Mouse (Mus musculus): ENCODE measurements at regions not wholly inside any gene's neighbourhood (a gene's known extent, or its start where the extent isn't known, plus 50 kb on each side); places are given as distances from the start of the nearest gene placed in this dataset.

DNA sequence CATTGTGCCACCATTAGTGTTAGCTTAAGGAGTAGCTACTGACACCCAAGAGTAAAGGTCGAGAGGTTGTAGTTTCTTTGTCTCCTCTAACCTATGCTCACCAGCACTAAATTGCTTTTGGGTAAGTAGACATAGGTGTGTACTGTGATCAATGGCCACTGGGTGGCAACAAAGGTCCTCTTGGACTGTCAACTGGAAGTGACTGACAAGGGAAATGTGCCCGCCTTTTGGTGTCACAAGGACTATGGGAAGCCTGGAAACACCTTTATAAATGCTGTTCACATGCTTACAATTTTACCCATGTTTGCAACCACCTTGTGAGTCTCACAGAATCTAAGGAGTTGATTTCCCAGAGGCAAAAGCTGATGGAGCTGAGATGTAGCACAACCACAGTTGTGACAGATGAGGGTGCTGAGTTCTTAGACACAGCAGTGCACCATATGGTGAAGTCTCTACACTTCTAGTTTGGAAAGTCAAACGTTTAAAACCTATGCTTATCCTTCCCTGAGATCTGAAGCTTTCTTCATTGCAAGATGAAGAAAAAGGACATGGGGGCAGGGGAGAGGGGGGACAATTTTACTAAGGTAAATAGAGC is 303.2 kb upstream of the Camk1g start:
- H3K9me3 ChIP-seq (ENCODE audit: control insufficient read depth, low read length) = peaks cover 7% of the 10 kb centered on the region; the same call in 1 of the 2 replicates
- no peak overlapping the region for H3K27ac ChIP-seq (replicated peaks; ENCODE audit: low read depth, low read length)
- DNase-seq (ENCODE audit: low spot score) = no peak
- WGBS = 38% methylated on average over 3 of the region's 3 CpGs
- H3K4me3 ChIP-seq (ENCODE audit: low read depth, low read length) = no peak overlapping the region
- no peaks in the 10 kb centered on the region for H3K36me3 ChIP-seq (ENCODE audit: control insufficient read depth, insufficient read depth, low read length)
- ATAC-seq (ENCODE audit: low read depth) = no peak
- no peaks in the 10 kb centered on the region for H3K27me3 ChIP-seq (replicated peaks; ENCODE audit: control insufficient read depth, insufficient read depth, low read length)
- H3K4me2 ChIP-seq (ENCODE audit: low read depth, low read length) = no peak overlapping the region
- H3K9ac ChIP-seq (ENCODE audit: low read depth, low read length) = no peak overlapping the region
- H3K4me1 ChIP-seq (ENCODE audit: control insufficient read depth, insufficient read depth, low read length) = no peaks in the 10 kb centered on the region; the same call in 1 of the 2 replicates

DNA sequence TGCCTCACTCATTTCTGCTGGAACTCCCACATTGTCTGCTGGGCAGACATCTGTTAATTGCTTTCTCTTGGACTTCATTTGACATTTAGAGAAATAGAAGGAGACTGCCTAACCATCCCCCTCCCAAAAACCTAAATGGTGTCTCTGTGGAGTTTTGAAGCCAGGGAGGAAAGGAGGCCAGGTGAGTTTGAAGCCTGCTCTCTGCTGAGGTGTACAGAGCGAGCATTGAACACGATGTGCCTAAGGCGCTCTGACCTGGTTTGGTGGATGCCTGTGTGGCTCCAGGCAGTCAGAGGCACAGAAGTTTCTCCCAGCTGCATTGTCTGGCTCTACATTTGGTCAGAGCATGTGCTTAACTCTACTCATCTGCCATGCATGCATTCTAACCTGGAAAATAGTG is 302.6 kb upstream of the Camk1g start:
- WGBS = 59% methylated on average over 3 of the region's 3 CpGs
- H3K9ac ChIP-seq (ENCODE audit: low read depth, low read length) = no peak overlapping the region
- H3K36me3 ChIP-seq (ENCODE audit: control insufficient read depth, insufficient read depth, low read length) = no peaks in the 10 kb centered on the region
- ATAC-seq (ENCODE audit: low read depth) (no peak), DNase-seq (ENCODE audit: low spot score) (no peak)
- no peaks in the 10 kb centered on the region for H3K27me3 ChIP-seq (replicated peaks; ENCODE audit: control insufficient read depth, insufficient read depth, low read length)
- no peak overlapping the region for H3K4me2 ChIP-seq (ENCODE audit: low read depth, low read length)
- H3K9me3 ChIP-seq (ENCODE audit: control insufficient read depth, low read length) = peaks cover 7% of the 10 kb centered on the region; the same call in 1 of the 2 replicates
- no peak overlapping the region for H3K4me3 ChIP-seq (ENCODE audit: low read depth, low read length)
- no peaks in the 10 kb centered on the region; the same call in 1 of the 2 replicates for H3K4me1 ChIP-seq (ENCODE audit: control insufficient read depth, insufficient read depth, low read length)
- H3K27ac ChIP-seq (replicated peaks; ENCODE audit: low read depth, low read length) = no peak overlapping the region

DNA sequence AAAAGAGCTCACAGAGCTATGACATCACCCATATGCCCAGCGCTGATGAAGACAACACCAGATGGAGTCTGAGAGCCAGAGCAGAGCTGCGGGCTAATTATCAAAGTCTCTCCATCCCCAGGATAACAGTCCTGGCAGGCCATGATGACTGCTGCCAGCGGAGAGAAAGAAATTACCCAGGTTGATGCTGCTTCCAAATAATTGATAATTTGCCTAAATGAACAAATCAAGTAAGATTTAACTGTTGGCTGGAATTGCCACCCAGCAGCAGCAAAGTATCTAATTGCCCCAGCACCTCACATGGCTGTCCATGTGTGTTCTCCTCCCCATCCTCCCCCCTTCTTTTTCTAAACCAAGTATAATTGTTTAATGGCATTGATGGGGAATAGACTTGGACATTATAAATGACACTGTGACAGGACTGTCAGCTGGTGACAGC is 301.7 kb upstream of the Camk1g start:
- no peak overlapping the region for H3K4me2 ChIP-seq (ENCODE audit: low read depth, low read length)
- no peak for DNase-seq (ENCODE audit: low spot score)
- no peak for ATAC-seq (ENCODE audit: low read depth)
- no peaks in the 10 kb centered on the region; the same call in 1 of the 2 replicates for H3K4me1 ChIP-seq (ENCODE audit: control insufficient read depth, insufficient read depth, low read length)
- no peaks in the 10 kb centered on the region for H3K36me3 ChIP-seq (ENCODE audit: control insufficient read depth, insufficient read depth, low read length)
- no peak overlapping the region for H3K27ac ChIP-seq (replicated peaks; ENCODE audit: low read depth, low read length)
- no peaks in the 10 kb centered on the region for H3K27me3 ChIP-seq (replicated peaks; ENCODE audit: control insufficient read depth, insufficient read depth, low read length)
- 65% methylated on average over 3 of the region's 3 CpGs for WGBS
- no peak overlapping the region for H3K4me3 ChIP-seq (ENCODE audit: low read depth, low read length)
- peaks cover 7% of the 10 kb centered on the region; the same call in 1 of the 2 replicates for H3K9me3 ChIP-seq (ENCODE audit: control insufficient read depth, low read length)
- H3K9ac ChIP-seq (ENCODE audit: low read depth, low read length) = no peak overlapping the region

DNA sequence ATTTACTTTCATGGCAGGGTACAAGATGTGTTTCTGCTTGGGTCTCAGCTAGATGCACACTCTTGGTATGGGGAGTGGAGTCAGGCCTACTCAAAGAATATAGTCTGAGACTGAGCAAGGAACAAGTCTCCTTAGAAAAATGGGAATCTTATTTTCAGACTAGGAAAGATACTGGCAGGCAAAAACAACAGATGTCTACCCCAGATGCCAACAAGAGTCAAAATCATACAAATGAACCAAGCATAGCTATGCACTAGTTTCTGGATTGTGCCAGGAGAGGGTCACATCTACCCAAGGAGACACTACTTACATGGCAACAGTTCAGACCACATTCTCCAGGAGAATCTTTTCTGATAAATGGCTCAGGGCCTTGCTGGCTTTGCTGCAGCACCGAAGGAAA is 300.9 kb upstream of the Camk1g start:
- Histone ChIP-seq H3K9ac (ENCODE audit: low read depth, low read length) (no peak overlapping the region), H3K4me3 (ENCODE audit: low read depth, low read length) (no peak overlapping the region), H3K36me3 (ENCODE audit: control insufficient read depth, insufficient read depth, low read length) (no peaks in the 10 kb centered on the region), H3K9me3 (ENCODE audit: control insufficient read depth, low read length) (peaks cover 7% of the 10 kb centered on the region; the same call in 1 of the 2 replicates), H3K4me1 (ENCODE audit: control insufficient read depth, insufficient read depth, low read length) (no peaks in the 10 kb centered on the region; the same call in 1 of the 2 replicates), H3K27ac (replicated peaks; ENCODE audit: low read depth, low read length) (no peak overlapping the region), H3K27me3 (replicated peaks; ENCODE audit: control insufficient read depth, insufficient read depth, low read length) (no peaks in the 10 kb centered on the region), H3K4me2 (ENCODE audit: low read depth, low read length) (no peak overlapping the region)
- 71% methylated on average over 1 of the region's 1 CpGs for WGBS
- ATAC-seq (ENCODE audit: low read depth) (no peak), DNase-seq (ENCODE audit: low spot score) (no peak)

DNA sequence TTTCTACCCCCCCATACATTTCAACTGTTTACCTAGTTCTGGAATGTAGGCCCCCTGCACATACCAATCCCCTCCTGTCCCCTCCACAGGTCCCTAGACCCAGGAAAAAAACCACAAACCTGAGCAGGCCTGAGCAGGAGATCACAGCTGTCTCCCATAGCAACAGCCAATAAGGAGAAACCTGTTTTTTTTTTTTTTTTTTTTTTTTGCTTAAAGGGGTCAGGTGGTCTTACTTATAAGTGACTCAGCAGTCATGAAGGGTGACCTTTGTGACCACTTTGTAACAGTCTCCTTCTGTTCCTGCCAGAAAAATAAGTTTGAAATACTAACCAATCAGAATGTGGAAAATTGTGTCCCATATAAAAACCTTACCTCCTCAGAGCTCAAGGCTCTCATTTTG is 299.9 kb upstream of the Camk1g start:
- H3K36me3 ChIP-seq (ENCODE audit: control insufficient read depth, insufficient read depth, low read length) = no peaks in the 10 kb centered on the region
- DNase-seq (ENCODE audit: low spot score) = no peak
- H3K4me3 ChIP-seq (ENCODE audit: low read depth, low read length) = no peak overlapping the region
- H3K9me3 ChIP-seq (ENCODE audit: control insufficient read depth, low read length) = peaks cover 7% of the 10 kb centered on the region; the same call in 1 of the 2 replicates
- H3K4me2 ChIP-seq (ENCODE audit: low read depth, low read length) = no peak overlapping the region
- no peak overlapping the region for H3K9ac ChIP-seq (ENCODE audit: low read depth, low read length)
- H3K27ac ChIP-seq (replicated peaks; ENCODE audit: low read depth, low read length) = no peak overlapping the region
- no peak for ATAC-seq (ENCODE audit: low read depth)
- H3K4me1 ChIP-seq (ENCODE audit: control insufficient read depth, insufficient read depth, low read length) = no peaks in the 10 kb centered on the region; the same call in 1 of the 2 replicates
- H3K27me3 ChIP-seq (replicated peaks; ENCODE audit: control insufficient read depth, insufficient read depth, low read length) = no peaks in the 10 kb centered on the region

DNA sequence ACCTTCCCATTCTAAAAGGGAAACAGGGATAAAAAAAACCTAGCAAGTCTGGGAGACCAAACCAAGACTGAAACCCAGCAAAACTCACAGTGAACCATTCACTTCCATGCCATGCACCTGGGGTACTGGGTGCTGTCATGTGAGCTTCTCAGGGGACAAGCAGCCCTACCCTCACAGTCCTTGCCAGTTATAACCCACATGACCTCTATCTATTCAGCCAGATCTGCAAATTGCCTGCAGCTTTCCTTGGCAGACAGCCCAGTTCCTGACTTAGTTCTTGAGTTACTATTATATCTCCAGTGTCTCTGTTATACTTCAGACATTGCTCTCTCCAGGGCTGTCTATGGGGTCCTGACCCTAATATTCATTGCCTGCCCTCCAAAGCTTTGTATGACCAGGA is 298.7 kb upstream of the Camk1g start:
- Histone ChIP-seq H3K9ac (ENCODE audit: low read depth, low read length) (no peak overlapping the region), H3K4me1 (ENCODE audit: control insufficient read depth, insufficient read depth, low read length) (no peaks in the 10 kb centered on the region; the same call in 1 of the 2 replicates), H3K36me3 (ENCODE audit: control insufficient read depth, insufficient read depth, low read length) (no peaks in the 10 kb centered on the region), H3K4me3 (ENCODE audit: low read depth, low read length) (no peak overlapping the region), H3K9me3 (ENCODE audit: control insufficient read depth, low read length) (peaks cover 7% of the 10 kb centered on the region; the same call in 1 of the 2 replicates), H3K27me3 (replicated peaks; ENCODE audit: control insufficient read depth, insufficient read depth, low read length) (no peaks in the 10 kb centered on the region), H3K27ac (replicated peaks; ENCODE audit: low read depth, low read length) (no peak overlapping the region), H3K4me2 (ENCODE audit: low read depth, low read length) (no peak overlapping the region)
- DNase-seq (ENCODE audit: low spot score) (peak; percentile 64), ATAC-seq (ENCODE audit: low read depth) (peak; percentile 27; the same call in 1 of the 2 replicates)

DNA sequence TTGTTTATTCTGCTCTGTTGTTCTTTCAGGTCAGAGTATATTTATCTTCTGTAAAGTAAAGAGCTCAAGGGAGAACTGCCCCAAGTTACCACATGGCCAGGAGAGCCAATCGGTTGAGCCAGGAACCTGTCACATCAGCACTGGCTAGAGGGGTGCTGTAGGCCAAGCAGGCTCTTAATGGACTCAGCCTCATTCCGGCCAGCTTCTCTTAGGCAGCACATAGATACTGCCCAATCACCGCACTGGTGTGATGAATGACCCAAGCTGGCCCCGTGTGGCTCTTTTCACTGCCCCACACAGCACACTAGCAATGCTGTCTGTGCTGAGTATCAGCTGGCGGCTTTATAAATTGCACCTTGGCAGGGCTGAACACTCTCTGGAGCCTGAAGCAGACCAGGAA is 295.8 kb upstream of the Camk1g start:
- no peaks in the 10 kb centered on the region for H3K27me3 ChIP-seq (replicated peaks; ENCODE audit: control insufficient read depth, insufficient read depth, low read length)
- H3K9me3 ChIP-seq (ENCODE audit: control insufficient read depth, low read length) = peaks cover 7% of the 10 kb centered on the region; the same call in 1 of the 2 replicates
- H3K27ac ChIP-seq (replicated peaks; ENCODE audit: low read depth, low read length) = no peak overlapping the region
- no peak overlapping the region for H3K4me2 ChIP-seq (ENCODE audit: low read depth, low read length)
- WGBS = 59% methylated on average over 5 of the region's 5 CpGs
- no peaks in the 10 kb centered on the region for H3K4me1 ChIP-seq (ENCODE audit: control insufficient read depth, insufficient read depth, low read length)
- H3K36me3 ChIP-seq (ENCODE audit: control insufficient read depth, insufficient read depth, low read length) = no peaks in the 10 kb centered on the region
- ATAC-seq (ENCODE audit: low read depth) (no peak), DNase-seq (ENCODE audit: low spot score) (no peak)
- no peak overlapping the region for H3K9ac ChIP-seq (ENCODE audit: low read depth, low read length)
- H3K4me3 ChIP-seq (ENCODE audit: low read depth, low read length) = no peak overlapping the region

DNA sequence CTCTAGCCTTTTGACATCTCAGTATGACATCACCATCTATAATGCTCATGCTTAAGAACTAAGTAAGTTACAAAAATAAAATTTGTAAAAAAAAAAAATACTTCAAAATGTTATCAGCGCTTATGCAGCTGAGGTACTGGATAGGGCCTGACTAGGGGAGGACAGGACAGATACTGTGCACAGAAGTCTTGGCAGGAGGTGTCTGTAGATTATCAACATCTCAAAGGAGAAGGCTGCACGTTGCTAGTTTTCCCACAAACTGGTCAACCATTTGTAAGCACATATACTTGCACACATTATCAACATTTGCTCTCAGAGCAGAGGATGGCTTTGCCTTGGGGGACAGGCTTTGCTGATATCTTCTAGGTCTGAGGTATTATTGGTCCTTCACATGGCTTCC is 294.5 kb upstream of the Camk1g start:
- Histone ChIP-seq H3K9me3 (ENCODE audit: control insufficient read depth, low read length) (peaks cover 4% of the 10 kb centered on the region; the same call in 1 of the 2 replicates), H3K4me3 (ENCODE audit: low read depth, low read length) (no peak overlapping the region), H3K27me3 (replicated peaks; ENCODE audit: control insufficient read depth, insufficient read depth, low read length) (no peaks in the 10 kb centered on the region), H3K4me1 (ENCODE audit: control insufficient read depth, insufficient read depth, low read length) (no peaks in the 10 kb centered on the region), H3K27ac (replicated peaks; ENCODE audit: low read depth, low read length) (no peak overlapping the region), H3K9ac (ENCODE audit: low read depth, low read length) (no peak overlapping the region), H3K36me3 (ENCODE audit: control insufficient read depth, insufficient read depth, low read length) (no peaks in the 10 kb centered on the region), H3K4me2 (ENCODE audit: low read depth, low read length) (no peak overlapping the region)
- no peak for ATAC-seq (ENCODE audit: low read depth)
- no peak for DNase-seq (ENCODE audit: low spot score)
- 88% methylated on average over 2 of the region's 2 CpGs for WGBS

DNA sequence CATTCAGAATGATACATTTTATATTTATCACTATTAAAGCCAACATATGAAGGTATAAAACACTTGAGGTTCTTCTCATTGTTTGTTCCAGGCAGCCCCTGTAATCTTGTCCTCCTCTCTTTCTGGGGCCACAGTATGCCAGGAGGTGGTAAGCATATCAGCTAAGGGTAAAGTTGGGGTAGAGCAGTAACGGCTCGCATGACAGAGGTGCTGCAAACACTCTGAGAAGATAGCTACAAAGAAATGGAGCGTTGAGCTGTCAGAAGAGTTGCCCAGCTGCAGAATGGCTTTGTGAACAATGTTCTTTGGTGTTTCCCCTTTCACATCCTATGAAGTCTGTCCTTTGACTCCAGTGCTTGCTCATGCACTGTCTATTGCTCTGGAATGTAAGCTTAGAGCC is 293.5 kb upstream of the Camk1g start:
- no peaks in the 10 kb centered on the region for H3K4me1 ChIP-seq (ENCODE audit: control insufficient read depth, insufficient read depth, low read length)
- 82% methylated on average over 3 of the region's 3 CpGs for WGBS
- H3K9me3 ChIP-seq (ENCODE audit: control insufficient read depth, low read length) = no peaks in the 10 kb centered on the region
- no peak for ATAC-seq (ENCODE audit: low read depth)
- H3K27me3 ChIP-seq (replicated peaks; ENCODE audit: control insufficient read depth, insufficient read depth, low read length) = no peaks in the 10 kb centered on the region
- no peak overlapping the region for H3K4me3 ChIP-seq (ENCODE audit: low read depth, low read length)
- no peak for DNase-seq (ENCODE audit: low spot score)
- H3K9ac ChIP-seq (ENCODE audit: low read depth, low read length) = no peak overlapping the region
- H3K27ac ChIP-seq (replicated peaks; ENCODE audit: low read depth, low read length) = no peak overlapping the region
- H3K36me3 ChIP-seq (ENCODE audit: control insufficient read depth, insufficient read depth, low read length) = no peaks in the 10 kb centered on the region
- H3K4me2 ChIP-seq (ENCODE audit: low read depth, low read length) = no peak overlapping the region
